Mouse (Mus musculus) spleen, adult 12 weeks (tissue): ENCODE measurements at regions not wholly inside any gene's neighbourhood (a gene's known extent, or its start where the extent isn't known, plus 50 kb on each side); places are given as distances from the start of the nearest gene placed in this dataset.

ENCODE experiments used
- DNase-seq: peaks from one replicate; pipeline ENCODE4 v3.0.0; 2022; ENCODE audit warnings: low spot score

DNA sequence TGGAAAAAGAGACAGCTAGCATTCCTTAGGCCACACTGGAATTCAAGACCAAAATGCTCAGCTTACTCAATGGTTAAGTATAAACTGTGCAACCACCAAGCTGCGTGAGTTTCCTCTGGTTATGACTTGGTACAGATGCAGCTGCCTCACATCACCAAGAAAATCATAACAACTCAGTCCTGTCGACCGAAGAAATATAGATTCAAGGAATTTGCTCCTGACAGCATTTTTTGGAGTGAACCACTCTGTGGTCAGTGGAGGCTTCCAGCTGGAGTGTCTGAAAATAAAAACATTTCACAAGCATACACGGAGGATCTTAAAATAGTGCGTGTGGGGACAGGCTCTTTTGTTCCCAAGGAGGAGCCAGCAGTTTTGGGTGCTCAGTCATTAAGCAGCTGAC lies 253.8 kb downstream of the Bckdhb start:
- DNase-seq, result no peak

GRCm38 (mm10) chr9:84179238-84179637 lies 254.3 kb downstream of the Bckdhb start:
- no peak for DNase-seq

DNA sequence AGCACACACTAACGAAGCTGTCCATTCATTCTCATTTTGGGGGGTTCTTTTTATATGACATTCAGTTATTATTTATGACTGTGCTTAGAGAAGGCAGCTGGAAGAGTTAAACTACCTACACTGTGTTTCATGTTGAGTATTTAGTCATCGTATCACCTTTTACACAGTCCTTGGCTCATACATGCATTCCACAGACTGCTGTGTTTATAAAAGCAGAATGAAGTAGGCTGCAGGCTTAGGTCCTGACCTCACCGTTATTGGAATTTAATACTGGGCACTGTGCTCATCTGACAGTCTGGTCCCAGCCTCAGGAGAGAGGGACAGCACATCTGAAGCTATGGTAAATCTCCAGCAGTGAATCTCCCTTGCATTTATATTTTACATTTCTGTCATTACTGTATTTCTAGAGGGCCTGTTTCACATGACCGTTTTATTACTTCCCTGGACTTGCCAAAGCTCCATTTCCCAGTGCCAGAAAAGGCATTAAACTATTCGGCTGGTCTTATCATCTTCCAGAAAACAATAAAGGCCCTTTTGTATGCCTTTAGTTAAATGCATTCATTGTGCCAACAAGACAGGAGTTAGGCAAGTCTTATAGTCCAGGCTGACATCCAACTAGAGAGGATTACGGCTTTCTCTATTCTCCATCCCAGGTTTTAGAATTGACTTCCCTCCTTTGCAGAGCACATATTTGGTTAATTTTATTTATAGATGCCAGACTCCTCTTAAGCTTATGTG lies 258.9 kb downstream of the Bckdhb start:
- DNase-seq, result no peak

GRCm38 (mm10) chr9:84187531-84187930 lies 262.6 kb downstream of the Bckdhb start:
- DNase-seq, result no peak

- DNase-seq, result no peak
These were observed 268.5 kb downstream of the Bckdhb start for GRCm38 (mm10) chr9:84193405-84193804.

DNA sequence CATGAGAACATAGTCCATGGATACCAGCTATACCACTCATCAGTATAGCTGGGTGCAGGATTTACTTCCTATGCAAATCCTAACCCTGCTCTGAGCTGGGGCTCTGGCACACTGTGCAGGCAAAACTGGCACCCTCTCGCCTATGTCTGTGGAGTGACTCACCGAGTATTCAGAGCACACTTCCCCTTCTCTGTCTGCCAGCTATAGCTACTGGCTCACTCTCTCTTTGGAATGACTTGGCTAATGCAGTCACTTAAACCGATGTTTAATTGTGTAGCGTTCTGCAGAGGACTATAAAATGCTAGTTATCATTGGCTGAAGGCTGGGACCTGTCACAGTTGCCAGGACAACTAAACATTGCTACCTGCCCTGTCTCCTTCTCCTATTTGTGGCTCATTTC lies 269.8 kb downstream of the Bckdhb start:
- DNase-seq, result no peak

GRCm38 (mm10) chr9:84195338-84195737 lies 270.4 kb downstream of the Bckdhb start:
- no peak for DNase-seq

GRCm38 (mm10) chr9:84200208-84200607 lies 275.3 kb downstream of the Bckdhb start:
- no peak for DNase-seq

DNA sequence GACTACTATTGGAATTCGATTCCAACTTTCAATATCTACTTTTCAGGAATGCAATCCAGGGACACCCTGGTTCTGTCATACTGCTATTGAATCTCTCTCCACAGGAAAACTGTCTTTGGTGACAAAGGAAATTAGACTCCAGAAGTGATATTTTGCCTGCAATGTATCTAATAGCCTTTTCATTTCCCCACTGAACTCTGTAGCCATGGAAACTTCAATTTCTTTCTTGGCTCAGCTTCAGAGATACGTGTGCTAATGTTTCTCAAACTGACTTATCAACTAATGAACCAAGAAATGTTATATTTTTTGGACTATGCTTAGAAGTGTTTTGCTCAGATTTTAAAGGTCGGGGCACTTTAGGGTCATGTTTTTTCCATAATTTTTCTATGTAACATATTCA lies 279.1 kb downstream of the Bckdhb start:
- DNase-seq, result no peak

GRCm38 (mm10) chr9:84240491-84240975 lies 315.6 kb downstream of the Bckdhb start:
- DNase-seq, result no peak

- DNase-seq, result no peak
These were observed 324.8 kb downstream of the Bckdhb start for GRCm38 (mm10) chr9:84249765-84250164.

DNA sequence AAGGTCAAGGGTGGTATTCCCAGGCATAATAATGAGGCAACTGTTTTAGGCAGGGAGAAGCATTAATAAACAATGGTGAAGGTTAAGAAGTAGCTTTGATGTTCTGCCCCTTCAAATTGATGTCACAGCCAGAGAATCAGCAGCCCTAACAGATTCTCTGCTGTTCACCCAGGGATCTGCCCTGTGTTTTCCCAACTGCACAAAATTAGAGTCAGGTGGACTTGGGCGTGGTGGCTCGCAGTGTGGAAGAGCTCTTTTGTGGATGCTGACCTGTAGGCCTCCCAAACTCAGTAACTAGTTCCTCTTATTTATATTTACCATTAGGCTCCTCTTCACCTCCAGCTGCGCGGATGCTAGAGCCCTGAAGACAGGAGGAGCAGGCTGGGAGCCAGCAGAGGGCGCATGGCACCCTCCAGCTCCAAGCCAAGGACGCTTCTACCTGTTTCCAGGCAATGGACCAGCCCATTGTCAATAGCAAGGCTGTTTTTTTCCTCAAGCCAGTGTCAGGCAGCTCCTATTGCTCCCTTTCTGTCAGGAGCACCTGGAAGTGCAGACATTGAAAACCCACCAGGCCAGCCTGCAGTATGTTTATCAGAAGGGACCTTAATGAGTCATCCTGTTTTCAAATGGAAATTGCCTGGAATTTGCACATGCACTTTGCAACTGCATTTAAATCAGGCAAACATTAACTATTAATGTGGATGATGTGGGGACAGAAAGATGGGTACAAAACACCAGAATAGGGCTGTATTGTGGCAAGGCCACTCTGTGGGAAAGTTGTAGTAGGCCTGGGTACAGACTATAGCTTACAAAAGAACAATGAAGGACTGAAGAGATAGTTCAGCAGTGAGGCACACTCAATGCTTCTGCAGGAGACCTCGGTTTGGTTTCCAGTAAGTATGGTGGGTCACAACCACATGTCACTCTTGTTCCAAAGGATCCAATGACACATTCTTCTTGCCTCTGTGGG lies 328.4 kb downstream of the Bckdhb start:
- DNase-seq, result peak; percentile 3

- DNase-seq, result no peak
These were observed 333.5 kb downstream of the Bckdhb start for GRCm38 (mm10) chr9:84258488-84258887.

- DNase-seq, result no peak
These were observed 334.8 kb downstream of the Bckdhb start for GRCm38 (mm10) chr9:84259751-84260150.

GRCm38 (mm10) chr9:84262151-84262550 lies 337.2 kb downstream of the Bckdhb start:
- no peak for DNase-seq

GRCm38 (mm10) chr9:84266974-84267373 lies 342.0 kb downstream of the Bckdhb start:
- DNase-seq, result no peak

DNA sequence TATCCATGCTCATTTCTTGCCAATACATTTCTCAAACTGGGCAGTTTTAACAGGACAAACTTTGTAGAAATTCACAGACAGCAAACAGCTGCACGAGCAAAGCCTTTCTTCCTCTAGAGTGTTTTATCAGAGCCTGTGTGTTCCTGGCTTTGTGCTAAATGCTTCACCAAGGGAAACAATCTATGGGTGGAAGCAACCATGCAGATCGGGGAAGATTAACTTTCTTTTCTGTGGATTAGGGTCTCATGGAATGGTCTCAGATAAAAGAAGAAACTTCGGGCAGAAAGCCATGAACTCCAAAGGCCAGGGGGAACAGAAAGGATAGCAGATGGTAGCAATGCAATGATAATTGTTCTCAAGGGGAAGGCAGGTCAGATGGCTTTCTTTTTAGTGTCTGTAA lies 349.7 kb downstream of the Bckdhb start:
- no peak for DNase-seq

DNA sequence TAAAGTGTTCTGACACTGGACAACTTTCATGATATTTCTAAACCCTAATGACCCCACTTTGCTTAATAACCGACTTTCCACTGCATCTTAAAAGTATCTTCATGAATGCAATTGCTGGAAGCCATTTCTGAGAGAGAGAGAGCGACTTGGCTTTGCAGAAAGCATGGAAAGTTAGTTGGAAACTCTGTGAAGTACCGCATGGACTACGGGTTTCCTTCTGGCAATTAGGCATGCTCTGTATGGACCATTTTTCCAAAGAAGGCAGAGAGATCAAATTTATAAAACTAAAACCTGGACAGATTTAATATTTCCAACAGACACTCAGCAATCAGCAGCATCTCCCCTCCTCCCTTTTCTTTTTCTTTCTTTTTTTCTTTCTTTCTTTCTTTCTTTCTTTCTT lies 353.4 kb downstream of the Bckdhb start:
- no peak for DNase-seq

DNA sequence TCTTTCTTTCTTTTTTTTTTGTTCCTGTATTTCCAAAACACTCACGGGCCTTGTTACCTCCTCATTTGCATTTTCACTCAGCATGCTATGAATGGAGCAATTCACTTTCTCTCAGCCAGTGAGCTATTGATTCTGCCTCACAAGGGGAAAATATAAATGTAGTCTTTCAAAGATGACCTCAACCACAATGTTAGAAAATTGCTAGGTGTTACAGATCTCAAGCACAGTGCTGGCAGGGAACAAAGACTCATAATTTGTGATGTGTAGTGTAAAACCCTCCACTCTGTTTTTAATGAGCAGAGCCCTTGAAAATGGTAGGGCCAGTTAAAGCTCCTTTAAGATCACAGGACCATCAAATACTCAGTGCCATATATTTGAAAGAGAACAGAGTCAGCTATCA lies 353.8 kb downstream of the Bckdhb start:
- DNase-seq, result no peak

- DNase-seq, result no peak
These were observed 356.0 kb downstream of the Bckdhb start for GRCm38 (mm10) chr9:84280898-84281297.

GRCm38 (mm10) chr9:84281610-84282009 lies 356.7 kb downstream of the Bckdhb start:
- no peak for DNase-seq

DNA sequence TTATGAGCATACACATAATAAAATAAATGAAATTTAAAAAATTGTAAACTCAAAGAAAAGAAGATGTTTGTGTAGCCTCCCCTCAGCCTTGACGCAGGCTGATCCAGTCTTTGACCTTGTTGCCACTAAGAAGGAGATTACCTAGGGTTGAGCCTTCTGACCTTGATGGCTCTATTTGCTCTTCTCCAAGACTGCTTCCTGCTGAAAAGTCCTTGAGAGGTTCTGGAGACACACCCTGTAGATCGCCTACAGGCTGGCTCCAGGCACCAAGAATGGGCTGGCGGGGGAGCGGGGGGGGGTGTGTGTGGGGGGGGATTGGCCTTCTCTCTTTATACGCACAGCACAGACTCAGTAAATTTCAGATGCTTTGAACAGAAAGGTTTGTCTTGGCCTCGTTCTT lies 358.4 kb downstream of the Bckdhb start:
- no peak for DNase-seq

DNA sequence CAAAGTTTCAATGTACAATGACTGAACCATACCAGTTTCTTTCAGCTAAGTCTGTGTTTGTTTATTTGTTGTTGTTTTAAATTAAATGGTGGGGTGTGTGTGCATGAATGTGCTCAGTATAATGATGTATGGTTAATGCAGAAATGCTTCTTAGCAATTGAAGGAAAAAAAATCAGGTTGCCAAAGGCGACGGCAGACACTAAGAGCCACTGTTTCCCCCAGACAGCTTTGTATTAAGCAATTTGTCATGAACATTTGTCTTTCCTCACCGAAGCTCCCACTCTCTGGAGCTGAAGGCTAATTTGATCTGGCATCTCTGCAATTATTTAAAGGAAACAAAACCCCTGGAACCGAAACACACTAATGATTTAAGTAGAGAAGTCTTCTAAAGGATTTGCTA lies 360.7 kb downstream of the Bckdhb start:
- DNase-seq, result no peak
